Mouse (Mus musculus) testis, postnatal 10 days (tissue): ENCODE data around the gene Tmem38b.

ENCODE experiments used
- DNase-seq: peaks from one replicate; pipeline ENCODE4 v3.0.0; 2021; ENCODE audit warnings: low spot score

Tmem38b gene

GRCm38 (mm10) chr4:53884351-53885245 lies 58.8 kb downstream of the Tmem38b start:
- DNase-seq, result no peak

GRCm38 (mm10) chr4:53886342-53887088 lies 60.7 kb downstream of the Tmem38b start:
- no peak for DNase-seq

GRCm38 (mm10) chr4:53895335-53895734 lies 69.5 kb downstream of the Tmem38b start:
- no peak for DNase-seq

- no peak for DNase-seq
These were observed 70.4 kb downstream of the Tmem38b start for GRCm38 (mm10) chr4:53896150-53896833.

- no peak for DNase-seq
These were observed 74.6 kb downstream of the Tmem38b start for GRCm38 (mm10) chr4:53900386-53900971.

GRCm38 (mm10) chr4:53904335-53904734 lies 78.5 kb downstream of the Tmem38b start:
- DNase-seq, result no peak

GRCm38 (mm10) chr4:53905537-53905936 lies 79.7 kb downstream of the Tmem38b start:
- no peak for DNase-seq

DNA sequence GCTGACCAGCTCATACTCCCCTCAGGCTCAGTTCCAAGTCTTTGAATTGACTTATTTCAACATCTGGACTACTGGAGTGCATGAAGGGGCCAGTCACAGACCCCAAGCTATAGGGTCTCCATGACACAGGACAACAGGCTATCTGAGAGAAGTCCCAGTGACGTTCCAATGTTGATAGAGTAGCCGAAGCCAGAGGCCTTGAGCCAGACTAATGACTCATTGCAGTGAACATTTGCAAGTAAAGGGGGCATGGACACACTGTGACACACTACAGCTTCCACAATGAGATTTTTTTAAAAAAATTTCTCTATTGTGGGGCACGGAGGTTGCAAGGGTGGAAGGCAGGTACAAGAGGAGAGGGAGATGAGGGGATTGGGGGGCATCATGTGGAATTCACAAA lies 81.2 kb downstream of the Tmem38b start:
- no peak for DNase-seq
